Comparison of ENCODE assay signal across 9 mouse cellular contexts in genomic region chr1:153898989-153899730, GRCm38 (mm10). TPM values are rescaled to one million over a fixed set of nuclear protein-coding genes. Genes with fewer than 3 reads are reported as not detected.
DNase-seq lines count a peak whose midpoint lies in the region; ATAC-seq and TF ChIP-seq lines count a peak whose summit lies in the region.
"Had no signal": no experiment of that assay in that cellular context is flagged by ENCODE, and none has a peak within 500 bp of the region (broad histone marks: within the 10 kb centered on the region; RNA-seq: fewer than 3 reads in every experiment).

No protein-coding gene starts in this region.

- intact Hi-C loops in left cerebral cortex, adult 2 months (cut with DNase I): loop anchor here (5.0 kb wide), 1 partner anchor 828 kb away; no protein-coding TSS in a partner anchor

- peaks cover 37% of the 10 kb centered on the region for H3K4me1 ChIP-seq in hindbrain, embryonic 15.5 days (replicated peaks)
- H3K4me1 ChIP-seq in midbrain, postnatal 0 days (ENCODE audit: insufficient read depth, low read length): no peaks in the 10 kb centered on the region

- no peaks in the 10 kb centered on the region for H3K27me3 ChIP-seq in hindbrain, embryonic 15.5 days
- H3K27me3 ChIP-seq in midbrain, postnatal 0 days (ENCODE audit: insufficient read depth, low read length): no peaks in the 10 kb centered on the region

- ATAC-seq in hindbrain, embryonic 15.5 days (ENCODE audit: low FRiP score, low read depth): peak; percentile 55
- ATAC-seq in midbrain, postnatal 0 days (ENCODE audit: low FRiP score): peak; percentile 49; the same call in 1 of the 2 replicates
- ATAC-seq in CD4-positive, CD25-positive, alpha-beta regulatory T cell, adult 4 months: no peak
- ATAC-seq in erythroid progenitor cell, adult 5-6 weeks (replicated peaks; ENCODE audit: low FRiP score, poor library complexity, severe bottlenecking): no peak

- no peak for TF ChIP-seq CTCF in left cerebral cortex, adult 2 months (IDR thresholded peaks at IDR 0.05)
- TF ChIP-seq CTCF in midbrain, postnatal 0 days (IDR thresholded peaks at IDR 0.05): no peak

- peak overlapping the region; percentile 71 for H3K4me2 ChIP-seq in hindbrain, embryonic 15.5 days
- peak overlapping the region; percentile 85 for H3K4me2 ChIP-seq in midbrain, postnatal 0 days (ENCODE audit: low read depth, low read length, poor library complexity, severe bottlenecking)

- peak overlapping the region; percentile 59 for H3K4me3 ChIP-seq in left cerebral cortex, adult 2 months
- peak overlapping the region; percentile 80 for H3K4me3 ChIP-seq in hindbrain, embryonic 15.5 days
- H3K4me3 ChIP-seq in midbrain, postnatal 0 days (ENCODE audit: low read depth, low read length): peak overlapping the region; percentile 90

- DNase-seq in left cerebral cortex, adult 2 months (ENCODE audit: extremely low spot score in 1 of 2, low spot score in 2 of 2): no peak
- DNase-seq in left cerebral cortex, adult 18-20 months (ENCODE audit: low spot score in 2 of 2): no peak
- DNase-seq in cerebellum, adult 9-10 months: peak; percentile 33
- no peak for DNase-seq in midbrain, postnatal 0 days (ENCODE audit: low spot score)
- no peak for DNase-seq in thymus, postnatal 36 days

- peak overlapping the region; percentile 96 for H3K9ac ChIP-seq in hindbrain, embryonic 15.5 days
- H3K9ac ChIP-seq in midbrain, postnatal 0 days (replicated peaks; ENCODE audit: low read length, poor library complexity, severe bottlenecking): peak overlapping the region; percentile 92

- peak overlapping the region; percentile 88 for H3K27ac ChIP-seq in left cerebral cortex, adult 2 months
- peak overlapping the region; percentile 95 for H3K27ac ChIP-seq in hindbrain, embryonic 15.5 days (replicated peaks)
- peak overlapping the region; percentile 95 for H3K27ac ChIP-seq in midbrain, postnatal 0 days (ENCODE audit: low read depth, low read length)

- 16% methylated on average over 22 of the region's 22 CpGs for WGBS in hindbrain, embryonic 15.5 days
- WGBS in midbrain, postnatal 0 days: 12% methylated on average over 22 of the region's 22 CpGs

- H3K9me3 ChIP-seq in hindbrain, embryonic 15.5 days: no peaks in the 10 kb centered on the region
- no peaks in the 10 kb centered on the region for H3K9me3 ChIP-seq in midbrain, postnatal 0 days (ENCODE audit: low read length)

- peaks cover 14% of the 10 kb centered on the region for H3K36me3 ChIP-seq in hindbrain, embryonic 15.5 days
- peaks cover 13% of the 10 kb centered on the region for H3K36me3 ChIP-seq in midbrain, postnatal 0 days (ENCODE audit: insufficient read depth, low read length)

RNA-seq across cellular contexts. Expression of gene Glul, which starts 0.6 kb away (rescaled TPM):
- 1,000 to 10,000 TPM; 1,896 to 2,040 TPM for total RNA-seq in left cerebral cortex, adult 2 months (2021)
- 1,000 to 10,000 TPM; 1,798 to 1,811 TPM for total RNA-seq in left cerebral cortex, adult 18-20 months (2021)
- 214 and 219 TPM in 2 replicates for polyA plus RNA-seq in hindbrain, embryonic 15.5 days (2015; fragmentation: Nextera tagmentation; extraction: Ambion mirVana)
- 312 and 330 TPM in 2 replicates for total RNA-seq in midbrain, postnatal 0 days (2014; rRNA removed)
- 237 and 250 TPM in 2 replicates for polyA plus RNA-seq in midbrain, postnatal 0 days (2015; fragmentation: Nextera tagmentation; extraction: Ambion mirVana)
- 10 to 100 TPM; 29.7 to 36.7 TPM for polyA plus RNA-seq in CD4-positive, CD25-positive, alpha-beta regulatory T cell, adult 4 months (2017; shearing (Covaris generic))
- total RNA-seq in erythroid progenitor cell, adult 5-6 weeks (2015; ENCODE audit: low replicate concordance): 72.9 and 80.7 TPM in 2 replicates
- 123 and 127 TPM in 2 replicates for total RNA-seq in erythroid progenitor cell, adult 5-6 weeks (2017; ENCODE audit: low replicate concordance)

RNA-seq across cellular contexts. Expression of gene Teddm2, which starts 0.9 kb away (rescaled TPM):
- 1 to 10 TPM; 3.4 to 3.9 TPM for total RNA-seq in left cerebral cortex, adult 2 months (2021)
- total RNA-seq in left cerebral cortex, adult 18-20 months (2021): 1 to 10 TPM; 3.3 to 3.4 TPM
- polyA plus RNA-seq in hindbrain, embryonic 15.5 days (2015; fragmentation: Nextera tagmentation; extraction: Ambion mirVana): 1.6 TPM in 2 replicates
- total RNA-seq in midbrain, postnatal 0 days (2014; rRNA removed): 0.66 and 1.1 TPM in 2 replicates
- polyA plus RNA-seq in midbrain, postnatal 0 days (2015; fragmentation: Nextera tagmentation; extraction: Ambion mirVana): 1.2 and 1.7 TPM in 2 replicates
- under 1 TPM; 0.38 to 0.81 TPM for polyA plus RNA-seq in CD4-positive, CD25-positive, alpha-beta regulatory T cell, adult 4 months (2017; shearing (Covaris generic))
- 0.72 TPM in 1 of 2 replicates, not detected in the other for total RNA-seq in erythroid progenitor cell, adult 5-6 weeks (2015; ENCODE audit: low replicate concordance)
- 0.61 and 1.9 TPM in 2 replicates for total RNA-seq in erythroid progenitor cell, adult 5-6 weeks (2017; ENCODE audit: low replicate concordance)

RNA-seq across cellular contexts. Expression of gene Teddm1a, which starts 7.6 kb away (rescaled TPM):
- not detected for total RNA-seq in left cerebral cortex, adult 2 months (2021)
- total RNA-seq in left cerebral cortex, adult 18-20 months (2021): not detected
- not detected in 2 replicates for polyA plus RNA-seq in hindbrain, embryonic 15.5 days (2015; fragmentation: Nextera tagmentation; extraction: Ambion mirVana)
- total RNA-seq in midbrain, postnatal 0 days (2014; rRNA removed): not detected in 2 replicates
- not detected in 2 replicates for polyA plus RNA-seq in midbrain, postnatal 0 days (2015; fragmentation: Nextera tagmentation; extraction: Ambion mirVana)
- polyA plus RNA-seq in CD4-positive, CD25-positive, alpha-beta regulatory T cell, adult 4 months (2017; shearing (Covaris generic)): under 1 TPM in 1 of 2 experiments, not detected in 1; 0.48 TPM
- total RNA-seq in erythroid progenitor cell, adult 5-6 weeks (2015; ENCODE audit: low replicate concordance): not detected in 2 replicates
- not detected in 2 replicates for total RNA-seq in erythroid progenitor cell, adult 5-6 weeks (2017; ENCODE audit: low replicate concordance)
- polyA plus RNA-seq: brain, embryonic 14.5 days had no signal

RNA-seq across cellular contexts. Expression of gene Teddm1b, which starts 25.0 kb away (rescaled TPM):
- under 1 TPM; 0.14 to 0.18 TPM for total RNA-seq in left cerebral cortex, adult 2 months (2021)
- not detected for total RNA-seq in left cerebral cortex, adult 18-20 months (2021)
- 0.45 and 1.0 TPM in 2 replicates for polyA plus RNA-seq in hindbrain, embryonic 15.5 days (2015; fragmentation: Nextera tagmentation; extraction: Ambion mirVana)
- total RNA-seq in midbrain, postnatal 0 days (2014; rRNA removed): not detected in 2 replicates
- 0.21 and 0.22 TPM in 2 replicates for polyA plus RNA-seq in midbrain, postnatal 0 days (2015; fragmentation: Nextera tagmentation; extraction: Ambion mirVana)
- under 1 TPM in 1 of 2 experiments, not detected in 1; 0.20 TPM for polyA plus RNA-seq in CD4-positive, CD25-positive, alpha-beta regulatory T cell, adult 4 months (2017; shearing (Covaris generic))
- not detected in 2 replicates for total RNA-seq in erythroid progenitor cell, adult 5-6 weeks (2015; ENCODE audit: low replicate concordance)
- total RNA-seq in erythroid progenitor cell, adult 5-6 weeks (2017; ENCODE audit: low replicate concordance): 0.13 TPM in 1 of 2 replicates, not detected in the other
- polyA plus RNA-seq: brain, embryonic 14.5 days had no signal

RNA-seq across cellular contexts. Expression of gene Rgsl1, which starts 55.2 kb away (rescaled TPM):
- total RNA-seq in left cerebral cortex, adult 2 months (2021): 1 to 10 TPM; 1.7 to 2.6 TPM
- total RNA-seq in left cerebral cortex, adult 18-20 months (2021): 1 to 10 TPM; 1.7 to 1.9 TPM
- polyA plus RNA-seq in hindbrain, embryonic 15.5 days (2015; fragmentation: Nextera tagmentation; extraction: Ambion mirVana): 0.09 and 0.26 TPM in 2 replicates
- 0.05 TPM in 1 of 2 replicates, not detected in the other for total RNA-seq in midbrain, postnatal 0 days (2014; rRNA removed)
- polyA plus RNA-seq in midbrain, postnatal 0 days (2015; fragmentation: Nextera tagmentation; extraction: Ambion mirVana): 0.12 and 0.18 TPM in 2 replicates
- polyA plus RNA-seq in CD4-positive, CD25-positive, alpha-beta regulatory T cell, adult 4 months (2017; shearing (Covaris generic)): under 1 TPM in 1 of 2 experiments, not detected in 1; 0.20 TPM
- not detected in 2 replicates for total RNA-seq in erythroid progenitor cell, adult 5-6 weeks (2015; ENCODE audit: low replicate concordance)
- total RNA-seq in erythroid progenitor cell, adult 5-6 weeks (2017; ENCODE audit: low replicate concordance): not detected in 2 replicates

Comparison
In these comparisons a context has a peak if more than half of its experiments do, and no peak if none do; other contexts are left out.
1. ATAC-seq: peak in hindbrain, embryonic 15.5 days (single experiment) and midbrain, postnatal 0 days (single experiment); none in CD4-positive, CD25-positive, alpha-beta regulatory T cell, adult 4 months (single experiment) and erythroid progenitor cell, adult 5-6 weeks (single experiment).
2. Peak in every context shown above with its lines, with median percentiles within 50 percentile points of each other: H3K27ac ChIP-seq and H3K4me3 ChIP-seq.